24 mouse cellular contexts compared by ENCODE assay signal in genomic region chr11:71760991-71761390, GRCm38 (mm10). TPM values are rescaled to one million over a fixed set of nuclear protein-coding genes. Genes with fewer than 3 reads are reported as not detected.
DNase-seq lines count a peak whose midpoint lies in the region; ATAC-seq and TF ChIP-seq lines count a peak whose summit lies in the region.
"Had no signal": no experiment of that assay in that cellular context is flagged by ENCODE, and none has a peak within 500 bp of the region (broad histone marks: within the 10 kb centered on the region; RNA-seq: fewer than 3 reads in every experiment).

No protein-coding gene starts in this region.

- peak in 1 of 2 experiments; percentile 37 for DNase-seq in heart, adult 2 months
- DNase-seq in kidney, postnatal 10 days: peak; percentile 29
- peak; percentile 12 for DNase-seq in lung, postnatal 25 days (ENCODE audit: low spot score)
- DNase-seq in lung, postnatal 14 days: no peak
- DNase-seq in lung, postnatal 4 days: peak; percentile 16 to 32
- no peak for DNase-seq in spleen, adult 18-20 months
- DNase-seq: cerebellum, adult 9-10 months; gastrocnemius, postnatal 25 days; heart, postnatal 36 days; layer of hippocampus, postnatal 36 days; right cerebral cortex, postnatal 25 days; thymus, adult 2 months had no signal

- TF ChIP-seq EP300 in heart, adult 2 months (IDR thresholded peaks at IDR 0.05; ENCODE audit: insufficient read depth, low read depth, low read length): no peak

- intact Hi-C loops in heart, adult 2 months (cut with DNase I): loop anchor here (1.0 kb wide), 1 partner anchor 10 kb away; no protein-coding TSS in a partner anchor

- no peak for TF ChIP-seq CTCF in heart, adult 2 months (IDR thresholded peaks at IDR 0.05)

- H3K27me3 ChIP-seq in heart, adult 2 months (ENCODE audit: control insufficient read depth, insufficient read depth, low read length): no peaks in the 10 kb centered on the region
- 0 out of 2 replicates have a peak, but pooled peaks cover 4% of the 10 kb centered on the region for H3K27me3 ChIP-seq in heart, embryonic 12.5 days (replicated peaks)
- H3K27me3 ChIP-seq in kidney, embryonic 15.5 days: no peaks in the 10 kb centered on the region
- H3K27me3 ChIP-seq: forebrain, embryonic 13.5 days; limb, embryonic 15.5 days; liver, embryonic 15.5 days; midbrain, embryonic 12.5 days; neural tube, embryonic 15.5 days had no signal

- H3K27ac ChIP-seq in heart, adult 2 months: peak overlapping the region; percentile 68
- H3K27ac ChIP-seq in heart, embryonic 12.5 days (ENCODE audit: poor library complexity, severe bottlenecking): no peak overlapping the region
- H3K27ac ChIP-seq in kidney, embryonic 15.5 days: no peak overlapping the region
- H3K27ac ChIP-seq: forebrain, embryonic 13.5 days; heart, embryonic 13.5 days; limb, embryonic 15.5 days; liver, embryonic 15.5 days; macrophage had no signal

- ATAC-seq in heart, embryonic 12.5 days (ENCODE audit: insufficient number of reproducible peaks, low FRiP score): no peak
- ATAC-seq in kidney, embryonic 15.5 days (replicated peaks; ENCODE audit: low FRiP score): no peak
- ATAC-seq: forebrain, embryonic 13.5 days; intestine, embryonic 16.5 days had no signal

- WGBS in heart, adult 2 months: 40% methylated on average over 9 of the region's 9 CpGs
- WGBS in heart, embryonic 12.5 days: 70% methylated on average over 9 of the region's 9 CpGs
- WGBS in kidney, embryonic 15.5 days: 69% methylated on average over 9 of the region's 9 CpGs

- H3K79me2 ChIP-seq in heart, adult 2 months (replicated peaks; ENCODE audit: control insufficient read depth, insufficient read depth, low read length): no peaks in the 10 kb centered on the region

- H3K4me1 ChIP-seq in heart, adult 2 months (ENCODE audit: control insufficient read depth, insufficient read depth, low read length): peaks cover 16% of the 10 kb centered on the region
- H3K4me1 ChIP-seq in heart, embryonic 12.5 days (replicated peaks): no peaks in the 10 kb centered on the region
- peaks cover 8% of the 10 kb centered on the region; the same call in 1 of the 2 replicates for H3K4me1 ChIP-seq in kidney, embryonic 15.5 days
- H3K4me1 ChIP-seq: heart, embryonic 13.5 days; liver, embryonic 15.5 days had no signal

- peaks cover 8% of the 10 kb centered on the region for H3K36me3 ChIP-seq in heart, adult 2 months (ENCODE audit: control insufficient read depth, insufficient read depth, low read length)
- no peaks in the 10 kb centered on the region for H3K36me3 ChIP-seq in heart, embryonic 12.5 days
- H3K36me3 ChIP-seq in kidney, embryonic 15.5 days: no peaks in the 10 kb centered on the region
- H3K36me3 ChIP-seq: heart, embryonic 13.5 days; limb, embryonic 15.5 days; liver, embryonic 15.5 days; neural tube, embryonic 15.5 days had no signal

- H3K4me3 ChIP-seq in heart, adult 2 months: no peak overlapping the region
- no peak overlapping the region for H3K4me3 ChIP-seq in heart, embryonic 12.5 days
- H3K4me3 ChIP-seq in kidney, embryonic 15.5 days (replicated peaks): no peak overlapping the region
- H3K4me3 ChIP-seq: forebrain, embryonic 13.5 days; heart, embryonic 13.5 days; limb, embryonic 15.5 days; liver, embryonic 15.5 days; midbrain, embryonic 12.5 days; neural tube, embryonic 15.5 days had no signal

- H3K9ac ChIP-seq in heart, adult 2 months (ENCODE audit: low read depth, low read length): no peak overlapping the region
- H3K9ac ChIP-seq in heart, embryonic 12.5 days: no peak overlapping the region
- H3K9ac ChIP-seq in kidney, embryonic 15.5 days: no peak overlapping the region
- H3K9ac ChIP-seq: forebrain, embryonic 13.5 days; heart, embryonic 13.5 days; limb, embryonic 15.5 days; liver, embryonic 15.5 days; midbrain, embryonic 12.5 days; neural tube, embryonic 15.5 days had no signal

- TF ChIP-seq POLR2A in heart, adult 2 months (IDR thresholded peaks at IDR 0.05; ENCODE audit: insufficient read depth, low read depth, low read length): no peak

- no peak overlapping the region for H3K4me2 ChIP-seq in heart, embryonic 12.5 days
- H3K4me2 ChIP-seq in kidney, embryonic 15.5 days: no peak overlapping the region
- H3K4me2 ChIP-seq: forebrain, embryonic 13.5 days; heart, embryonic 13.5 days; limb, embryonic 15.5 days; liver, embryonic 15.5 days; midbrain, embryonic 12.5 days; neural tube, embryonic 15.5 days had no signal

- H3K9me3 ChIP-seq in heart, embryonic 12.5 days (replicated peaks): no peaks in the 10 kb centered on the region
- H3K9me3 ChIP-seq in kidney, embryonic 15.5 days (replicated peaks): no peaks in the 10 kb centered on the region
- H3K9me3 ChIP-seq: forebrain, embryonic 13.5 days; heart, embryonic 13.5 days; limb, embryonic 15.5 days; liver, embryonic 15.5 days; midbrain, embryonic 12.5 days; neural tube, embryonic 15.5 days had no signal

RNA-seq across cellular contexts. Expression of gene Wscd1, which starts 11.3 kb away (rescaled TPM):
- total RNA-seq in heart, adult 2 months (2021): 10 to 100 TPM in 1 of 2 experiments, 1 to 10 TPM in 1; 7.3 to 10.2 TPM
- polyA plus RNA-seq in heart, adult 2 months (2012; rRNA removed): 6.8 and 9.1 TPM in 2 replicates
- polyA plus RNA-seq in heart, embryonic 12.5 days (2016; fragmentation: Nextera tagmentation; extraction: Ambion mirVana): 3.1 and 4.2 TPM in 2 replicates
- polyA plus RNA-seq in kidney, embryonic 15.5 days (2015; fragmentation: Nextera tagmentation; extraction: Ambion mirVana): 13.7 and 14.5 TPM in 2 replicates
- total RNA-seq: common myeloid progenitor, adult 5-6 weeks had no signal
- polyA plus RNA-seq: C2C12, macrophage had no signal

Comparison
In these comparisons a context has a peak if more than half of its experiments do, and no peak if none do; other contexts are left out.
1. DNase-seq: peak in kidney, postnatal 10 days (single experiment), lung, postnatal 25 days (single experiment) and lung, postnatal 4 days (2 of 2); none in lung, postnatal 14 days (single experiment) and spleen, adult 18-20 months (0 of 2).